Mouse (Mus musculus) kidney, postnatal 10 days (tissue): ENCODE results near the gene Hjurp.

Source experiments
- DNase-seq: peaks from one replicate; pipeline ENCODE4 v3.0.0; 2021; ENCODE audit warnings: mixed read lengths

Hjurp gene

GRCm38 (mm10) chr1:88277098-88277817, at the start of gene Hjurp, which contains the start of gene Trpm8:
Hjurp (minus strand) TSS chr1:88277633.
Trpm8 (plus strand) TSS chr1:88277661.
- peak; percentile 100 for DNase-seq

DNA sequence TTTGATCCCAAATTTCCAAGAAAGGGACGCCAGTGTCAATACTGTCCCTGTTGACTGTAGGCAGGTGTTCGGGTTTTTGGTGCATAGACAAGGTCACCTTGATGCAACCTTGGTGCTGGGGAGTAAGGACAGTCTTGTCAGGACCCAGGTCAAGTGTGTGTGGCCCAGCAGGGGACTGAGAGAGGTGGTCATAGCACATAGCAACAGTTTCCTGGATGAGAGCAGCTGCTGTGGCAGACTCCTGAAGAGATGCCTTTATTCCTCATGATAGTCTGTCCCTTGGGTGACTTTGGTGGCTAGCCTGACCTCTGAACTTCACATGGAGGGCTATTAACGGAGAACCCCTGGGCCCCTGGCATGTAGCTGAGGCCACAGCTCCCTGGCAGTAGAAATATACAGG, 45.7 kb upstream of the Hjurp start:
- DNase-seq = no peak

- no peak for DNase-seq
Observed at GRCm38 (mm10) chr1:88322146-88322545, 44.7 kb upstream of the Hjurp start.

- no peak for DNase-seq
Observed at GRCm38 (mm10) chr1:88320821-88321395, 43.5 kb upstream of the Hjurp start.

- DNase-seq = peak; percentile 78
Observed at GRCm38 (mm10) chr1:88318531-88319060, 41.2 kb upstream of the Hjurp start.

DNA sequence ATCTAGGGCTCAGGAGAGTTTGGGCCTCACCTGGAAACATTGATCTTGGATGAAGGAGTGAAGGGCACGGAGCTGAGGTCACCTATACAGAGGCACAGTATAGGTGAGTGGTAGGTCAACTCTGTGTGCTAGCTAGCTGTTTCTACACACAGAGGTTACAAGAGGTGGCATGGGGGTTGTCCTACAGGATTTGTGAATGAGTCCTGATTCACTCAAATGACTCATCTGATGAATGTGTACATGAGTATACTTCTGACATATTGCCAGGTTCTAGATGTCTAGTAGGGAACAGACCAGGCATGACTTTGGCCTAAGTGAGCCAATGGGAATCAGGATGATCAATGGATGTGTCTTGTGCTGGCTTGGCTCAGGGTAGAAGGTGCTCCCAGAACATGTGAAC, 39.8 kb upstream of the Hjurp start:
- DNase-seq = no peak

DNA sequence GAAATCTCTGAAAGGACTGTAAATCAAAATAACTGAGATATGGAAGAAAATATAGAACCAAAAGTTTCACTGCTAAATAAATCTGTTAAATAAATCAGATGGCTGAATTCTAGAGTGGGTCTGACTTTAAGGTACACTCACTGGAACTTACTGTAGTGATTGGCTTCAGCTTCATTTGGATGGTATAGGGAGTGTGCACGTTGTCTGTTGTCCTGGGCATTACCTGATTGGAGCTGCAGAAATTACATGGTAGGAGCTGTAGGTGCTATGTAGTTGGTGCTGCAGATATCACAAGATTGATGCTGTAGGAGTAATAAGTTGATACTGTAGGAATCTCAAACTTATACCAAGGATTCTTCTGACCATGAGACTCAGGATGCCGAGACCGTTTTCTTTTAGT, 32.9 kb upstream of the Hjurp start:
- DNase-seq = no peak

- no peak for DNase-seq
Observed at GRCm38 (mm10) chr1:88309905-88310304, 32.5 kb upstream of the Hjurp start.

DNA sequence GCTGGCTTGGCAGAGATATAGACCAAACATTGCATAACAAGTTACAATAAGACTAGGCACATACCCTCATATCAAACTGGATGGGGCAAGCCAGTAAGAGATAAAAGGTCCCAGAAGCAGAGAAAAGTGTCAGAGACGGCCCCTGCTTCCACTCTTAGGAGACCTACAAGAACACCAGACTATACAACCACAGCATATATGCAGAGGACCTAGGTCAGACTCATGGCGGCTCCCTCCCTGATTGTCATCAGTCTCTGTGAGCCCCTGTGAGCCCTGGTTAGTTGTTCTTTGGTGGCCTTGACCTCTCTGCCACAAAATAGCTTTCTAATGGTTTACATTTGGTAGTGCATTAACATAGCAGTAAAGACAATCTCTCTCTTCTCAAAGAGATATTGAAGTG, 31.6 kb upstream of the Hjurp start:
- no peak for DNase-seq

GRCm38 (mm10) chr1:88307180-88307579, 29.7 kb upstream of the Hjurp start:
- DNase-seq = no peak

DNA sequence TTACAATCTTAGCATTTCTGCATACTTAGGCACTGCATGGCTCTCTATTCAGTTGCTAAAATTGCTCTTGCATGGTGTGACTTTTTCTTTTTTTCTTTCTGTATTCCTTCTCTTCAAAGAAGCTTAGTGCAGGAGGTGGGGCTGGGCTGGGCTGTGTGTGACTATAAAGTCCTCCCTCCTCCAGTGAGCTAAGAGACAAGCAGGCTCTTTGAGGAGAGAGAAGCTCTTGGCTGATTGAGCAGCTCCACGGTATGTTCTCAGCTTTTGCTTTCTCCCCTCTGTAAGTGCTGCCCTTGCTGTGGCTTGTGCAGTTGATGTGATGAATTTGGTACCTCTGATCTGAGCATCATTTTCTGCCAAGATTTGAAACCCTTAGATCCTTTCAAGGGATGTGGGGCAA, 29.1 kb upstream of the Hjurp start:
- no peak for DNase-seq

DNA sequence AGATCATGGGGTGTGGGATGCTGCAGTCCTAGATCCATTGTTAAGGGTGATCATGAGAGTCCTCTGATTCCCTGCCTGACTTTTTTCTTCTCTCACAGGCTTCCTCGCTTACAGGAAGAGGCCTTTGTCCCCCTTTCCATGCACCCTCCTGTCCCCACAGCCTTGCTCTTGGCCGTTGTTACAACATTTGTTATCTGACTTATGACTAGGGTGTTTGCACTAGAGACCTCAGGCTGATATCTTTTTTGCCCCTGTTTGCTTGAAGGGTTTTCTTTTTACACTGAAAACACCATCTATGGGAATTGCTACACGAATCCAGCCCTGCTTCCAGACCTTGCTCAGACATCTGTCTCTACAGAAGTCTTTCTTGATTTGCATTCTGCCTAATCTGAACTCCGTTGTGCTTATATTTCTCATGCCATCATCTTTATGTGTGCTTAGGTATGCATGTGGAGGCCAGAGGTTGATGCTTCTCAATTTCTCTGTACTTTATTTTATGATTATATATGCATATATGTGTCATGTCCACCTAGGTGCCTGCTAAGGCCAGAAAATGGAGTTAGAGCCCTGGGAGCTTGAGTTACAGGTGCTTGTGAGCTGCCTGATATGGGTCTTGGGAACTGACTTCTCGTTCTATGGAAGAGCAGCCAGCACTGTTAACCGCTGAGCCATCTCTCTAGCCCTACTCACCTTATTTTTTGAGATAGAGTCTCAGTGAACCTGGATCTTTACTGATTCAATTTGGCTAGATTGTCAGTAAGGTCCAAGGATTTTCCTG, 27.8 kb upstream of the Hjurp start:
- no peak for DNase-seq

GRCm38 (mm10) chr1:88304261-88304985, 27.0 kb upstream of the Hjurp start:
- peak; percentile 12 for DNase-seq

DNA sequence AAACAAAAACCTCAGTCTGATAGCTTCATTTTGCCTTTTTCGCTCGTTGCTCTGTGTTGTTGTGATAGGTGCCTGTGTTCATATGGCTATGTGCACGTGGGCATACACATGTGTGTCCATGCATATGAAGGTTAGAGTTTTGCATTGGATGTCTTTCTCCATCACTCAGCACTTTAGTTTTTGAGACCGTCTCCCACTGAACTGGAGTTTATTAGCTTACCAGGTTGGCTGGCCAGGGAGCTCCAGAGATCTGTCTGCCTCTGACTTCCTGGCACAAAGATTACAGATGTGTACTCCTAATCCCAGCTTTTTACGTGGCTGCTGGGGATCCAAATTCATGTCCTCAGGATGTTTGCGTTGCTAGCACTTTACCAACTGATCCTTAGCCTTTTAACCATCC, 26.3 kb upstream of the Hjurp start:
- DNase-seq = no peak

DNA sequence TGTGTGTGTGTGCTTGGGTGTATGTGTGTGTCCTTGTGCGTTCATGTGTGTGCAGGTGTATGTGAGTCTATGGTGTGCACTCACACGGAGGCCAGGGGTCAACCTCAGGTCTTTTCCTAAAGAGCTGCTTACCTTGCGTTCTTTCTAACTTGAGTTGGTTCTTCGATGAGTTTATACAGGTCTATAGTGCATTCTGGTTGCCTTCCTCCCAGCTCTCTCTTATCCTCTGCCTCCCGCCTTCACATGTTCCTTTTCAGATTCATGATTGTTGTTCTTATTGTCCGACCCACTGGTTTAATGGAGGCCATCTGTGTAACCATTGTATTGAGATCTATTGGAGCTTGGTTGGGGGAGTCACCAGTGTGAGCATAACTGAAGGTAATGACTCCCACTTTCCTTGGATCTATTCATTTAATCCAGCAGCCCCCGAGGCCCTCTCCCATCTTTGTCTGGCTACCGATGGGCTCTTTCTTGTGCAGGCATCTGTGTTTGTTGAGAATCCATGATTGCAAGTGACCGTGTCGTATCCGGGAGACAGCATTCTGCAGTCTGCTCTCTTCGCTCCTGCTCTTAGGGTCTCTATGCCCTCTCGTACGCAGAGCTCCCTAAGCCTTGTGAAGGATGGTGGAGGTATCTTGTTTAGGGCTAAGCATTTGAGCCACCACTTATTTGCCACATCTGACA, 24.8 kb upstream of the Hjurp start:
- no peak for DNase-seq

- DNase-seq = no peak
Observed at GRCm38 (mm10) chr1:88301121-88302014, 23.9 kb upstream of the Hjurp start.

DNA sequence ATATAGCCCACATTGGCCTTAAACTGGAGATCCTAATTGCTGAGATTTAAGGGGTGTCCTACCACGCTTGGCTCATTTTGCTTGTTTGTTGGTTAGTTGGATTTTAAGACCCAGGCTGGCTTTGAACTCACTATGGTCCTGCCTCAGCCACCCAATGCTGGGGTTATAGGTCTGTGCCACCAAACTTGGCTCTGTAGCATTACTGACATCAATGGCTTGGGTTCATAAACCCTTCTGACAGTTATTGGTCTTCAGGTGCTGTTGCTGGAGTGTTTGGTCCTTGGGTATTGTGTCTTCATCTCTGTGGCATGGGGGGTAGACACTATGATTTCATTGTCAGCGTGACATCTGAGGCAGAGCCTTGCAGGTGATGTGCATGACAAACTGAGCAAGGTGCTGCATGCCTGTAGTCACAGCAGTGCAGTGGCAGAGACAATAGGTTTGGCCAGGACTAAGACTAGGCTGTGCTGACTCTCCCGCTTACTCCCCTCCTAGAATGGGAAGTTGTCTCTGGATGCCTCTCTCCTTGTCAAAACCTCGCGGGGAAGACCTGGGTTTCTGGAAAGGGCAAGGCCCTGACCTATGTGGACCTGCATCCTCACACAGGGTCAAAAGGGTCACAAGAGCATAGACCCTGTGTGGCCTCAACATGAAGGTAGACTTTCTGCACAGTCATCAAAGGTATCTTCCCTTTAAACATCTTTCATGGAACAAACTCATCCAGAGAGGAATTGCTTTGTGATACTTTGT, 23.0 kb upstream of the Hjurp start:
- no peak for DNase-seq

DNA sequence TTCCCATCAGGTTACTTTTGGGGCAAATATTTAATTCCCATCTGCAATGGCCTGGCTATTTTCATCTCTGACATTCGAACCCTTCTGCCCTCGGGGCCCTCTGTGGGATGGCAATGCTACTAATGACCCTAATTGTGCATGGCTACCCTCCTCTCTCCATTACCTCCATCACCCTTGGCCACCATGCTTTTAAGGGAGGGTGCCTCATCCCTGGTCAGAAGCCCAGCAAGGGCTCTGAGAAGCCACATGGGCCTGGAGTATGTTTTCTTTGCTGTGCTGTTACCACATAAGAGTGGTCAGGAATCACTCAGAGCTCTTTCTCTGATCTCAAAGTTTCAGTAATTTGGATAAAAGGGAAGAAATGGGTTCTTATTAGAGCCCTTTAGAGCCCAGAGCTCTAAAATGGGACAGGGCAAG, 22.1 kb upstream of the Hjurp start:
- no peak for DNase-seq

DNA sequence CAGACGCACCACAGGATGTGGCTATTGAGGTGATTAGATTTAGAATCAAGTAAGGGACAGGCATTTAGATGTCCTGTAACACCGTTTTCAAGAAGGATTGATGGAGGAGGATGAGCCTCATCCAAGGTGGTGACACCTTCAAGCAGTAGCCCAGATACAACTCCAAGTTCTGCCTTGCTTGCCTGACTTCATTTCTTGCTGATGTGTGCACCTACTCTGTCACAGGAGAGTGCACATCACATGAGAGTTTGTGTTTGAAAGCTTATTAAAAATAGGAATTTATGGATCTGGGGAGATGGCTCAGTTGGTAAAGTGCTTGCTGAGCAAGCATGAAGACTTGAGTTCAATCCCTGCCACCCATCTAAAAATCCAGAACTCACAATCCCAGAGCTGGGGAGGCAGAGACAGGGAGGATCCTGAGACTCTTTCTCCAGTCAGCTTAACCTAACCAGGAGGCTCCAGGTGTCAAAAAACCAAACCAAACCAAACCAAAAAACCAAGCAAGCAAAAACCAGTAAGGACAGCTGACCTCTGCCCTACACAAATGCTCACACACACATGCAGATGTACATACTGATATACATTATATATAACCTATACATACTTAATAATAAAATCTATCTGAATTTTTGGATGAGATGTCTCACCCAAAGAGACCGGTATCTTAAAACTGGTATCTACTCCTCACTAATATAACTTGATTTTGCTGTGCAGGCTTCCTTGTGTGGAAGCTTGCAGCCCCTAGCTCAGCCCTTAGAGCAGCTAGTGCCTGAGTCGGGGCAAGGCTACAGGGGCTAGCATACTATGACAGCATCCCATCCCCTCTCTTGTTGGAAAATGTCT, 21.5 kb upstream of the Hjurp start:
- no peak for DNase-seq
